Mouse (Mus musculus) heart, embryonic 14.5 days (tissue): ENCODE results near the gene Spata18. TPM values are rescaled to one million over a fixed set of nuclear protein-coding genes. Genes with fewer than 3 reads are reported as not detected.

Experiments used
- ATAC-seq: fragments of 200-750 bp; cut with Nextera tagmentation; 2 replicates; pipeline ENCODE4 v1.8.0; 2017; ENCODE audit warnings: low read depth, moderate TSS enrichment; ENCODE audit not compliant: insufficient number of reproducible peaks, insufficient read depth, low FRiP score
- H3K27ac ChIP-seq, 2 experiments: fragments of 200-500 bp in 1 of 2; fragments of 300-500 bp in 1 of 2; sonication (generic) in 1 of 2; replicated peaks in 1 of 2; 2 replicates each; pipeline ENCODE4 v1.5.1; 2012 to 2014; ENCODE audit warnings: low read depth in 2 of 2, low read length in 2 of 2, control low read depth in 1 of 2, mild to moderate bottlenecking in 1 of 2, mixed read lengths in 1 of 2; ENCODE audit not compliant: control insufficient read depth in 1 of 2, insufficient read depth in 1 of 2
- H3K27me3 ChIP-seq: fragments of 300-500 bp; sonication (generic); 2 replicates; pipeline ENCODE4 v1.6.1; 2014; ENCODE audit warnings: mild to moderate bottlenecking, low read length, control low read depth; ENCODE audit not compliant: control insufficient read depth, insufficient read depth
- H3K36me3 ChIP-seq: fragments of 300-500 bp; sonication (generic); 2 replicates; pipeline ENCODE4 v1.6.1; 2014; ENCODE audit warnings: mild to moderate bottlenecking, control low read depth, low read length, mixed read lengths; ENCODE audit not compliant: control insufficient read depth, insufficient read depth
- H3K4me1 ChIP-seq, 2 experiments: fragments of 200-500 bp in 1 of 2; fragments of 300-500 bp in 1 of 2; sonication (generic) in 1 of 2; 2 replicates each; pipeline ENCODE4 v1.6.1; 2012 to 2014; ENCODE audit warnings: low read length in 2 of 2, control low read depth in 1 of 2, mixed read lengths in 1 of 2; ENCODE audit not compliant: control insufficient read depth in 2 of 2, insufficient read depth in 2 of 2
- H3K4me2 ChIP-seq: fragments of 300-500 bp; sonication (generic); 2 replicates; pipeline ENCODE4 v1.6.1; 2014; ENCODE audit warnings: mild to moderate bottlenecking, low read length
- H3K4me3 ChIP-seq, 2 experiments: fragments of 200-500 bp in 1 of 2; fragments of 300-500 bp in 1 of 2; sonication (generic) in 1 of 2; 2 replicates each; pipeline ENCODE4 v1.5.1; 2012 to 2014; ENCODE audit warnings: low read length in 2 of 2, mild to moderate bottlenecking in 2 of 2, control low read depth in 1 of 2, low read depth in 1 of 2, moderate library complexity in 1 of 2; ENCODE audit not compliant: control insufficient read depth in 1 of 2, insufficient read depth in 1 of 2
- H3K9ac ChIP-seq: fragments of 300-500 bp; sonication (generic); 2 replicates; pipeline ENCODE4 v1.6.1; 2014; ENCODE audit warnings: mild to moderate bottlenecking, low read length
- H3K9me3 ChIP-seq: fragments of 300-500 bp; sonication (generic); 2 replicates; pipeline ENCODE4 v1.6.1; 2016; ENCODE audit warnings: low read length, control low read depth; ENCODE audit not compliant: control insufficient read depth
- WGBS: fragments of 180-500 bp; shearing (Covaris S2); extraction: QIAGEN DNeasy Blood & Tissue Kit; methylation state at CpG from one replicate; pipeline ENCODE4 v1.1.7; 2014; 5-methylcytosine and 5-hydroxymethylcytosine counted together
- polyA plus RNA-seq: library from polyadenylated mRNA; unstranded; fragments of >200 nt; fragmentation: Nextera tagmentation; extraction: Ambion mirVana; gene quantifications from 2 replicates; pipeline ENCODE4 v1.2.1, GENCODE M21; 2014

The Spata18 gene
- polyA plus RNA-seq, 1 experiment from 2014 or later: 0.84 TPM

DNA sequence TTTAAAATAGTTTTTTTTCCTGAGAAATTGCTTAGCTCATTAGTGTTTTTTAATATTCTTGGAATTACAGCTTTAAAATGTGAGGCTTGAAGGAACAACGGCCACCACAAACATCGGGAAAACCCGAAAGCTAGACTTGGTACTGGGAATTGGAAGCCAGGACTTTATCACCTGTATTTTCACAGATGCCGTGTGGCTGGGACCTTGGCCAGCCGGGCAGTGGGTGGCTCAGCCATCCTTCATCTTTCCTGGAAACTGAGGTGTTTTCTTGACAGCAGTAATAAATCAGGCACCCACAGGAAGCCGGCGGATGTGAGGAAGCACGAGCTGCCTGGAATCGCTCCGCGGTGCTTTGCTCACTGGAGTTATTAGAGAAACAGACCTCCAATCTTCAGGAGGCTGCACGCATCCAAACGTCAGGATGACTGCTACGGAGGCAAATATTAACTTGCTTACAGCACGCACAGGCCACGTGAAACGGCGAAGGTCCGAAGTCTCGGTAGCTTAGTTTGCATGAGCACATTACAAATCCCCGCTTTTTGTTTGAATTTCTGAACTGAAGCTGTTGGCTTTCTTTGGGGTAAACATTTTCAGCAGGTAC, 70.6 kb downstream of the Spata18 start:
- H3K27ac ChIP-seq: no peak overlapping the region
- H3K4me2 ChIP-seq: no peak overlapping the region
- peaks cover 0 to 2% of the 10 kb centered on the region in 2 experiments; a peak in 1 of 4 replicates for H3K4me1 ChIP-seq
- no peaks in the 10 kb centered on the region for H3K27me3 ChIP-seq
- no peak overlapping the region for H3K4me3 ChIP-seq
- H3K9ac ChIP-seq: no peak overlapping the region
- no peaks in the 10 kb centered on the region for H3K9me3 ChIP-seq
- WGBS: 86% methylated on average over 21 of the region's 21 CpGs
- ATAC-seq: no peak
- H3K36me3 ChIP-seq: no peaks in the 10 kb centered on the region

DNA sequence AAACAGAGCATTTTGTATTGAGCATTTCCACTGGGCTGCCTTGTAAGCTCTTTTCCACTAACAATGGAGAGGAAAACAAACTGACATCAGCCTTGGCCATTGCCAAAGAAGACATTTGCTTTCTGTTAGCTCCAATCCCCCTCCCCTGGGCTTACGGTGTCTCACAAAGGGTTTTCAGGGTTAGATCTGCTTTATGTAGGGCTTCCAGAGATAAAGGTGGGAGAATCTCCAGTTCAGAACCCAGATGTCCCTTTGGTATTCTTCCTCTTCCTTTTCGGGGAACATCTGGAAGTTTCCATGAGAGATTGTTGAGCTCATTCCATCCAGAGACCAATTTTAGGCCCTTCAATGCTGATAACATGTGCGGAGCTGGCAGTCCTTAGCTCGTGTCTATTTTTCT, 74.8 kb downstream of the Spata18 start:
- H3K27me3 ChIP-seq: no peaks in the 10 kb centered on the region
- H3K4me2 ChIP-seq: no peak overlapping the region
- H3K36me3 ChIP-seq: no peaks in the 10 kb centered on the region
- peaks cover 2 to 4% of the 10 kb centered on the region in 2 experiments; a peak in 2 of 4 replicates for H3K4me1 ChIP-seq
- no peak overlapping the region for H3K9ac ChIP-seq
- WGBS: 49% methylated on average over 4 of the region's 4 CpGs
- H3K27ac ChIP-seq: no peak overlapping the region
- H3K9me3 ChIP-seq: no peaks in the 10 kb centered on the region
- no peak overlapping the region for H3K4me3 ChIP-seq
- ATAC-seq: no peak

DNA sequence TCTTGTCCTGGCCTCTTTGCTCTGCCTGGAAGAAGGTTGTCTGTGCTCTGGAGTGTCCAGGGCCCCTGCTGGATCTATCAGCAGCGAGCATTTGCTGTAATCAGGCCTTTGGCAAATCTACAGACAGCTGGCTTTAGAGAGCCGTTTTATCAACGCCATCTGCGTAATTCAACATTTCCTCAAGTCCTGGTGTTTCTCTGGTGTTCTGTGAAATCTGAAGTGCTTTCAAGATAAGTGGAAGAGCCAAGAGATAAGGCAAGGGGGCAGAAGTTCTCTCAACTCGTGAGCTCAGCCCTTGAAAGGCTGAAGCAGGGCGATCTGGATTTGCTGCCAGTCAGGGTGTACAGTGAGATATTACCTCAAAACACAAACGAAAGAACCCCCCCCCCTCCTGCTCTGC, 77.5 kb downstream of the Spata18 start:
- no peaks in the 10 kb centered on the region for H3K9me3 ChIP-seq
- no peak overlapping the region for H3K9ac ChIP-seq
- H3K4me1 ChIP-seq: peaks cover 2 to 4% of the 10 kb centered on the region in 2 experiments; a peak in 2 of 4 replicates
- no peak overlapping the region for H3K27ac ChIP-seq
- no peak for ATAC-seq
- H3K4me2 ChIP-seq: no peak overlapping the region
- no peak overlapping the region for H3K4me3 ChIP-seq
- no peaks in the 10 kb centered on the region for H3K36me3 ChIP-seq
- no peaks in the 10 kb centered on the region for H3K27me3 ChIP-seq
- WGBS: 11% methylated on average over 7 of the region's 7 CpGs

Other genes with a start within 250 kb of the Spata18 start
- gene Cwh43, start 245.3 kb upstream of the Spata18 start, polyA plus RNA-seq: not detected in 2 replicates
- gene Dcun1d4, start 170.4 kb upstream of the Spata18 start, polyA plus RNA-seq: 20.3 and 22.0 TPM in 2 replicates
- 0.23 TPM in 1 of 2 replicates, not detected in the other for gene Lrrc66, start 18.9 kb upstream of the Spata18 start, polyA plus RNA-seq
- 34.8 and 37.9 TPM in 2 replicates for gene Sgcb, start 3.6 kb upstream of the Spata18 start, polyA plus RNA-seq